Mouse (Mus musculus) hindbrain, embryonic 11.5 days (tissue): ENCODE measurements around the gene Sdf2. TPM values are rescaled to one million over a fixed set of nuclear protein-coding genes. Genes with fewer than 3 reads are reported as not detected.

Experiments
- polyA plus RNA-seq: library from polyadenylated mRNA; unstranded; fragments of >200 nt; fragmentation: Nextera tagmentation; extraction: Ambion mirVana; gene quantifications from 2 replicates; pipeline ENCODE4 v1.2.1, GENCODE M21; 2014

Gene Sdf2
- polyA plus RNA-seq, 1 experiment from 2014 or later = 60.6 TPM

Other genes with a start within 250 kb of the Sdf2 start
- 20.0 and 21.0 TPM in 2 replicates for gene Dhrs13, start 213.5 kb upstream of the Sdf2 start, polyA plus RNA-seq
- gene Flot2, start 207.8 kb upstream of the Sdf2 start, polyA plus RNA-seq = 56.3 and 60.0 TPM in 2 replicates
- gene Eral1, start 165.4 kb upstream of the Sdf2 start, polyA plus RNA-seq = 31.9 and 37.2 TPM in 2 replicates
- gene Fam222b, start 151.1 kb upstream of the Sdf2 start, polyA plus RNA-seq = 24.3 and 24.4 TPM in 2 replicates
- 73.6 and 92.0 TPM in 2 replicates for gene Traf4, start 80.2 kb upstream of the Sdf2 start, polyA plus RNA-seq
- gene Nek8, start 69.1 kb upstream of the Sdf2 start, polyA plus RNA-seq = 5.2 and 7.0 TPM in 2 replicates
- 6.8 and 9.5 TPM in 2 replicates for gene Tlcd1, start 69.0 kb upstream of the Sdf2 start, polyA plus RNA-seq
- gene Rpl23a, start 62.2 kb upstream of the Sdf2 start, polyA plus RNA-seq = 1,168 and 1,191 TPM in 2 replicates
- 57.7 and 69.3 TPM in 2 replicates for gene Rab34, start 57.3 kb upstream of the Sdf2 start, polyA plus RNA-seq
- gene Proca1, start 52.4 kb upstream of the Sdf2 start, polyA plus RNA-seq = 1.0 and 1.2 TPM in 2 replicates
- gene Supt6, start 241 bp downstream of the Sdf2 start, polyA plus RNA-seq = 26.1 and 26.2 TPM in 2 replicates
- 65.4 and 94.5 TPM in 2 replicates for gene 2610507B11Rik, start 16.0 kb downstream of the Sdf2 start, polyA plus RNA-seq
- 0.11 and 0.20 TPM in 2 replicates for gene BC030499, start 45.1 kb downstream of the Sdf2 start, polyA plus RNA-seq
- gene Spag5, start 55.8 kb downstream of the Sdf2 start, polyA plus RNA-seq = 48.3 and 52.2 TPM in 2 replicates
- 2.7 and 3.3 TPM in 2 replicates for gene Aldoc, start 77.2 kb downstream of the Sdf2 start, polyA plus RNA-seq
- 49.4 and 54.2 TPM in 2 replicates for gene Pigs, start 82.7 kb downstream of the Sdf2 start, polyA plus RNA-seq
- 66.2 and 73.1 TPM in 2 replicates for gene Unc119, start 97.7 kb downstream of the Sdf2 start, polyA plus RNA-seq
- gene Foxn1, start 140.8 kb downstream of the Sdf2 start, polyA plus RNA-seq = 0.05 TPM in 1 of 2 replicates, not detected in the other
- gene Slc13a2, start 176.5 kb downstream of the Sdf2 start, polyA plus RNA-seq = not detected in 2 replicates
- 14.5 and 15.9 TPM in 2 replicates for gene Slc46a1, start 220.0 kb downstream of the Sdf2 start, polyA plus RNA-seq